Mouse (Mus musculus): Measurements from ENCODE around the gene Cdkal1. TPM values are rescaled to one million over a fixed set of nuclear protein-coding genes. Genes with fewer than 3 reads are reported as not detected.

Cdkal1 gene
- polyA plus RNA-seq, 1 experiment, result 7.2 TPM

DNA sequence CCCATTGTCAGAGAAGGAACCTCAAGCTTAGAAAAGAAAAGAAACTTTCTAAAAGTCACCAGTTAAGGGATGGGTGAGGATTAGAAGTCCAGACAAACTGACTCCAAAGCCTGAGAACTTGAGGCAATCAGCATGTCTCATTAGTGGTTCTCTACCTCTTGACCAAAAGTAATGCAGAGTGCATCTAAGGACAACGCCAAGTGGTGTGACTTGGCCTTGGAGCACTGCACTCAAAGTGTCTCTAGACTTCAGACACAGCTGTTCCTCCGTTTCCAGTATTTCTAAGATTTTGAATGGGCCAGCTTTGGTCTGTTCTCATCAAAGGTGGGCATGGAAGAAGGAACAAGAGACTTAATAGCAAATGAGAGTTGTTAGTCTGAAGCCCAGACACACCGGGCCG, 74.1 kb downstream of the Cdkal1 start:
- no peak for DNase-seq (ENCODE audit: low read depth)
- no peak for TF ChIP-seq CTCF (IDR thresholded peaks at IDR 0.05; ENCODE audit: borderline replicate concordance, extremely low read depth, insufficient read depth, insufficient read length)
- TF ChIP-seq POLR2A (IDR thresholded peaks at IDR 0.05; ENCODE audit: borderline replicate concordance, extremely low read depth, insufficient read depth, insufficient read length, poor library complexity, severe bottlenecking), result no peak

DNA sequence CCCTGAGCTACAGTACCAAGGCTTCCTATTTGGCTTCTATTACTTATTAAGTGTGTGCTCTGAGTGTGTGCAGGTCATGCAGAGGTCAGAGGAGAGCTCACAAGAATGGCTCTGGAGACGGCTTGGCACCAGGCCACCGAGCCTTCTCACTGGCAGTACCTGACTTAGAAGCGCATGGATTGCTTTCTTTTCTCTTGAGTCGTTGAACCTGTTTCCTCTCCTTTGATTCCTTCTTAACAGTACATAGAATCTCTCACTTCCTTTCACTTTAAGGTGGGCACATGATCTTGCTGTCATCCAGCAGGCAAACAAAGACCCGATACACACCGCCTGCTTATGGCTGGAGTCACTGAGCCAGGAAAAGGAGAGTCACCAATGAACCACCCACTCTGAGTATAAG, 74.8 kb downstream of the Cdkal1 start:
- DNase-seq (ENCODE audit: low read depth), result no peak
- TF ChIP-seq CTCF (IDR thresholded peaks at IDR 0.05; ENCODE audit: borderline replicate concordance, extremely low read depth, insufficient read depth, insufficient read length) (no peak), POLR2A (IDR thresholded peaks at IDR 0.05; ENCODE audit: borderline replicate concordance, extremely low read depth, insufficient read depth, insufficient read length, poor library complexity, severe bottlenecking) (no peak)

DNA sequence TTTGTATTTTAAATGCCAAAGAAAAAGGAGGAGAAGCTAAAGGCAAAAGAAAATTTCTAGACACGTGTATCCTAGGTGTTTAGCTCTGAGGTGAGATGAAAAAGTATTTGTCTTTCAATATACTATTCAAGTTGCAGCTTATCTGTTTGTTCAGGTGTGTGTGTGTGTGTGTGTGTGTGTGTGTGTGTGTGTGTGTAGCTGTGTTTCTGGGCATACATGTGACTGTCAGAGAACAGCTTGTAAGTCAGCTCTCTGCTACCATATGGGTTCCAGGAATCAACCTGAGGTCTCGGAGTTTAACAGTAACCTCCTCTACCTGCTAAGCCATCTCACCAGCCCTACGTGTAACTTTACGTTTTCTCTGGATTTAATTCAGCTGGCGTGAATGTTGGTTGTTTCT, 76.0 kb downstream of the Cdkal1 start:
- TF ChIP-seq POLR2A (IDR thresholded peaks at IDR 0.05; ENCODE audit: borderline replicate concordance, extremely low read depth, insufficient read depth, insufficient read length, poor library complexity, severe bottlenecking), result no peak
- no peak for TF ChIP-seq CTCF (IDR thresholded peaks at IDR 0.05; ENCODE audit: borderline replicate concordance, extremely low read depth, insufficient read depth, insufficient read length)
- DNase-seq (ENCODE audit: low read depth), result no peak

DNA sequence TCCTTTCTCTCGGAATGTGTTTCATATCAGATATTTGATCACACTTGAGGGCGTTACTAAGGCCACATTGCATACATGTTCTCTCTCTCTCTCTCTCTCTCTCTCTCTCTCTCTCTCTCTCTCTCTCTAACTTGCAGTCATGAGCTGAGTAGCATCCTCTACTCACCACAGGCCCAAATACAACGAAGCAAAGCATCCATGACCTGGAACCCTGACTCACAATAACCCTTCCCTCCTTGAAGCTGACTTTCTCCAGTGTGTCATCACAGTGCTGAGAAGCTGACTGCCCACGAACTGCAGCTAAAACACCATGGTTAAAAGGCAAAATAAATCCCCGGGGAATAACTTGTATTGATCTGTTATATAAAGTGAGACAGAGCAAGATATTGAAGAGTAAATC, 76.4 kb downstream of the Cdkal1 start:
- DNase-seq (ENCODE audit: low read depth), result no peak
- no peak for TF ChIP-seq POLR2A (IDR thresholded peaks at IDR 0.05; ENCODE audit: borderline replicate concordance, extremely low read depth, insufficient read depth, insufficient read length, poor library complexity, severe bottlenecking)
- TF ChIP-seq CTCF (IDR thresholded peaks at IDR 0.05; ENCODE audit: borderline replicate concordance, extremely low read depth, insufficient read depth, insufficient read length), result no peak

DNA sequence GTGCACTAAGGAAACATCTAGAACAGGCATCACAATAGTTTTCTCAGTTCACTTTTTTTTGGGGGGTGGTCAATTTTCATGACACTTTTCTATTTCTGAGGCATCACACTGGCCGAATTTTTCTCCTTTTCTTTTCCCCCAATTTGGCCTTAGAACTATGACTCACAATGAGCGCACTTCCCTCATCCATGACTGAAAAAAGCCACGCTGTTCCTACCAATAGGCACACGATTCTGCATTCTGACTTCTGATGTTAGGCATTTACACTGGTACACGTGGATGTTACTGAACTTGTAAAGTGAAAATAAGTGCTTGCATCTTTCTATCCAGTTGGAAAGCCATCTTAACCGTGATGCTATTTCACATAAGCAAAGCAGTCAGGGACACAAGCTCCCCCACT, 77.3 kb downstream of the Cdkal1 start:
- TF ChIP-seq CTCF (IDR thresholded peaks at IDR 0.05; ENCODE audit: borderline replicate concordance, extremely low read depth, insufficient read depth, insufficient read length) (no peak), POLR2A (IDR thresholded peaks at IDR 0.05; ENCODE audit: borderline replicate concordance, extremely low read depth, insufficient read depth, insufficient read length, poor library complexity, severe bottlenecking) (no peak)
- no peak for DNase-seq (ENCODE audit: low read depth)

DNA sequence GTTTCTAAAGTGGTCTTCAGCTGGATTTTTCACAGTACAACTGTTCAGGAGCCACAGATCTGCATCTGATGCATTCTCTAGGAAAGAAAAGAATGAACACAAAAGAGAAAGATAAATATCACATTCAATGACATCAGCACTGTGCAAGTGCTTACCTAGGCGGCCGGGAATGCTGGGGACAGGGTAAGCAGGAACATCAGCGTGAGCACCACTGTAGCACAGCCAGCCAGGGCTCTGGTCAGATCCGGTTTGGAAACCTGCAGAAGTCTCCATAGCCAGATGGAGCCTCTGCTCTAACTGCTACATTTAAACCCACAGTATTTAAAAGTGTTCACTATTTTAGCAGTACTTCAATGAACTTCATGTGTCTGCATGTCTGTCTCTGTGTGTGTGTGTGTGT, 78.2 kb downstream of the Cdkal1 start:
- no peak for DNase-seq (ENCODE audit: low read depth)
- no peak for TF ChIP-seq CTCF (IDR thresholded peaks at IDR 0.05; ENCODE audit: borderline replicate concordance, extremely low read depth, insufficient read depth, insufficient read length)
- TF ChIP-seq POLR2A (IDR thresholded peaks at IDR 0.05; ENCODE audit: borderline replicate concordance, extremely low read depth, insufficient read depth, insufficient read length, poor library complexity, severe bottlenecking), result no peak

DNA sequence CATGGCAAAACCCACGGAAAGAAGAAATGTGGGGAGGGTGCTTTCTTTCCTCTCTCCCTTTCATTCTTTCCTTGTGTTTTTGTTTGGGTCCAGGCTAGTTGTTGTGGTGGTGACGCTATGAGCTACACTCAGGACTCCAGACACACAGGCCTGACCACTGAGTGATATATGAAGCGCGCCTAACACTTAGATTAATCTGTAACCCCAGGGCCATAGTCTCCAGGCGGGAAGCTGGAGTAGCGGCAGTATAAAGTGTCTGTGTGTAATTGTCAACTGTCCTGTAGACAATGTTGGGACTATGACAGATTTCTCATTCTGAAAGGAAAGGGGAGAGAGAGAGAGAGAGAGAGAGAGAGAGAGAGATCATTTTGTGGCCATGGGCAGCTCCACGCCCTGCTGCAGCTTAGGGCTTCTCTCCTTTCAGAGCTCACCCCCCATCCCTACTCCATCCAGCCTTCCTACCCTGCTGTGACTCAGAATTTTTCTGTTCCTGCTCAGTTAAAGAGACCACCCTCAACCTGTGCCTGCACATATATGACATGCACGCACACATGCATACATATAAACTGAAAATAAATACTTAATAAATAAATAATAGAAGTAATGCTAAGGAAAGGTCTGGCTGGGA, 79.8 kb downstream of the Cdkal1 start:
- no peak for TF ChIP-seq POLR2A (IDR thresholded peaks at IDR 0.05; ENCODE audit: borderline replicate concordance, extremely low read depth, insufficient read depth, insufficient read length, poor library complexity, severe bottlenecking)
- DNase-seq (ENCODE audit: low read depth), result no peak

DNA sequence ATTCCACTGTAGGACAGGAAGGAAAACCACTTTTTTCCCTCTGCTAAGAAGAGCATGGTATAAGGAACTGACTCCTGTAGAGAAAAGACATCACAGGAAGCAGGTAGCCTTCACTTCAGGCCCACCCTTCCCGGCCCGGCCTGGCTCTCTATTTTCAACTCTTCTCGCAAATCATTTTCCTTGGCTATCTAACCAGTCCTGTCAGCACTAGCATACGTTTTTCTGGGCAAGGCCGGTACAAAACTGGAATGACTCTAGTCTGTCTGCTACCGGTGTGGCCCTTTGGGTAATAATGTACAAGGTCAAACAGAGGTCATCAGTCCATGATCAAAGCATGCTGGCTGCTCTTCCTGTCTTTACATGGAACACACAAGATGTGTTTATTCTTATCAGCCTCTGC, 81.9 kb downstream of the Cdkal1 start:
- DNase-seq (ENCODE audit: low read depth), result no peak
- no peak for TF ChIP-seq POLR2A (IDR thresholded peaks at IDR 0.05; ENCODE audit: borderline replicate concordance, extremely low read depth, insufficient read depth, insufficient read length, poor library complexity, severe bottlenecking)
- TF ChIP-seq CTCF (IDR thresholded peaks at IDR 0.05; ENCODE audit: borderline replicate concordance, extremely low read depth, insufficient read depth, insufficient read length), result no peak

DNA sequence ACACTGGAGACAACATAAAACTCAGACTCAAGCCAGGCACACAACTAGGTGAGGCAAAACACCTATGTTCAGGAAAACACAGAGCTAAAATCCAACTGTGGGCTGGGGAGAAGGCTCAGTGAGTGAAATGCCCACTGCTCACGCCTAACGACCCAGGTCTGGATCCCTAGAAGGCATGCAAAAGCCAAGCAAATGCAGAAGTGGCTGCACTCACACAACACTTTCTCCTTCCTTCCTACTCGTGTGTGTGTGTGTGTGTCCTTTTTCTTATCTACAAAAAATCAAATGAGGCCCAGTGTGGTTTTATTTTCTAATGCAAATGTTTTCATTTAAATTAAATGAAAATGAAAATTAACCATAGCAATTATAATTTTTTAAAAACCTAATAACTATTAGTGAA, 82.5 kb downstream of the Cdkal1 start:
- TF ChIP-seq POLR2A (IDR thresholded peaks at IDR 0.05; ENCODE audit: borderline replicate concordance, extremely low read depth, insufficient read depth, insufficient read length, poor library complexity, severe bottlenecking), result no peak
- no peak for DNase-seq (ENCODE audit: low read depth)

DNA sequence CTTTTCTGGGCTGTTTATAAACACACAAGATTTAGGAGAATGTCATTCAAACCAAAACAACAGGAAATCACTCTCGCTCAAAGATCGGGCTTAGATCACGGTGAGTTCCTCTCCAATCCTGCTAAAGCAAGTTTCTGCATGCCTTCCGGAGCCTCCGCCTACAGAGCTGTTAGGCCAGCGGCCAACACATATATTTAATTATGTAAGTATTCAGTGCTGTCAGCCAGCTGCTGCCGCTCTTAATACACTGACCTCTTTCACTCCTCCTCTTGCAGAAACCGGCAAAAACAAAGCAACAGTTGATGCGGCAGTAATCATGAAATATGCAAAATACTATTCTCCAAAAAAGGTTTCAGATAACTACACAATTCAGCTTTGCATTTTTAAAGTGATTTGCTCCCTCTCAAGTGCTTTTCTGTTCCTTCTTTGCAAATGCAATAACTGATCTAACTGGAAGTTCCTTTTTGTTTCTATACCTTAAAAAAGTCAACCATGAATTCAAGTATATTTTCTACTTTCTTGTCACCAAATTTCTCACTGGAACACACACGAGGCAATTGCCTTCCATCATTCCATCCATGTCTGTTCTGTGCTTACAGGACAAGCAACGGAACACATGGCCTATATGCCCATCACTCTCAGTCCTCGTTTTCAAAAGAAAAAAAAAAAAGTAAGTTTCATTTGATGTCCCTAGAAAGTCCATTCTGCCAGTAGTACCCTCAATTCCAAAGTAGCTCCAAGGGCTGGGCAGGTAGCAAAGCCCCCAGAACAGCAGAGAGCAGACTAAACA, 85.6 kb downstream of the Cdkal1 start:
- TF ChIP-seq POLR2A (IDR thresholded peaks at IDR 0.05; ENCODE audit: borderline replicate concordance, extremely low read depth, insufficient read depth, insufficient read length, poor library complexity, severe bottlenecking), result no peak
- no peak for TF ChIP-seq CTCF (IDR thresholded peaks at IDR 0.05; ENCODE audit: borderline replicate concordance, extremely low read depth, insufficient read depth, insufficient read length)

DNA sequence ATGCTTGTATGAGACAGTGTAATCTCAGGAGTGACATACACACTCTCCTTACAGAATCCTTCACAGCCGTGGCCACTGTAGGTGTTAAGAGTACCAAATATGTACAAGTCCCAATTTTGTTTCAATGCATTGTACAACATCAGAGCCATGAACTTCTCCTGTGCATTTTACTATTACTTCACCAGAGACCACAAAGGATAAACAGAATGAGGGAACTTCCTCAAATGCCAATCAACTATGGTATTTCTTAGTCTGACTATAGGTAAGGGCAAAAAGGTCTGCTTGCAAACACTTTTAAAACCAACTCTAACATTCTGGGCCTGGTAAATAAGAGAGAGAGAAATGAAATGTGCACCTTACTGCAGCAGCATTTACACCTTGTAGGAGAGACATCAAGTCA, 87.4 kb downstream of the Cdkal1 start:
- TF ChIP-seq POLR2A (IDR thresholded peaks at IDR 0.05; ENCODE audit: borderline replicate concordance, extremely low read depth, insufficient read depth, insufficient read length, poor library complexity, severe bottlenecking) (no peak), CTCF (IDR thresholded peaks at IDR 0.05; ENCODE audit: borderline replicate concordance, extremely low read depth, insufficient read depth, insufficient read length) (no peak)
- no peak for DNase-seq (ENCODE audit: low read depth)

More for the DNA sequence above, 85.6 kb downstream of the Cdkal1 start:
- DNase-seq (ENCODE audit: low read depth), result peak; percentile 97

DNA sequence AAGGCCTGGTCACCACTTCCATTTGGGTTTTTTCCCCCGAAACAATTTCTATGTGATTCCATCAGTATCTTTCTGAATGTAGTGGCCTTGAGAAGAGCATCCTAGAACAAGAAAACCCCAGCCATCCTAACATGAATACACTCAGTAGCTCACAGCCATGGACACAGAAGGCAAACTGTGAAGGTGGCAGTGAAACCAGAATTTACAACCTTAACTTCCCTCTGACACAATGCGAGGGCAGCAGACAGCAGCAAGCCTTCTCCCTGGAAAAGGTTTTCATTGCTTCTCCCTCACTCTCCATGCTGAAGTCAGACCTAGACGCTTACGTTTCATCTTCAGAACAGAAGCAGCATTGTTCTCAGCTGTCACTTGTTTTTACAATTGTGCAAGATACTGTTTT, 87.9 kb downstream of the Cdkal1 start:
- no peak for TF ChIP-seq POLR2A (IDR thresholded peaks at IDR 0.05; ENCODE audit: borderline replicate concordance, extremely low read depth, insufficient read depth, insufficient read length, poor library complexity, severe bottlenecking)
- TF ChIP-seq CTCF (IDR thresholded peaks at IDR 0.05; ENCODE audit: borderline replicate concordance, extremely low read depth, insufficient read depth, insufficient read length), result no peak
- DNase-seq (ENCODE audit: low read depth), result no peak

Measured in brain, embryonic 14.5 days (tissue).